Mouse (Mus musculus): ENCODE data around the gene Gsg1l.

DNA sequence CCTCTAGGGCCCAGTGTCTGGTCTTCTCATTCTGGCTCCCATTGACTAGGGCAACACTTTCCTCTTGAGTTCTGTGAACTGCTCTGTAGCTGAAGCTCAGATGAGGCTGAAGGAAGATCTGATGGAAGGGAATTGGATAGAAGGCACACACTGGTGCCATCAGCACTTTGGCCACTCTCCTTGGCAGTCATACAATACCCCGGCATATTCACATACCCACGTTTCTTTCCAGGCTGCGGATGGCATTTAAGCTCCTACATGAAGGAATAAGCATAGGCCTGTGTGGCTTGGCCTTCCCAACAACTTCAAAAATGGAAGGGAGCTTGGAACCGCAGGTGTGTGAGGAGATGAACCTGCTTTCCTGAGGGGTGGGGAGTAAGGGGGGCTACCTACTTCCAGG is 138.7 kb downstream of the Gsg1l start:
- no peak for TF ChIP-seq CTCF (IDR thresholded peaks at IDR 0.05; ENCODE audit: low read depth)
- no peak for TF ChIP-seq EP300 (IDR thresholded peaks at IDR 0.05; ENCODE audit: low read depth)
